Mouse (Mus musculus): ENCODE results near the gene Bhlha15.
A peak's percentile ranks its signal among the peaks of the same experiment; 100 is the strongest.

Bhlha15 gene

GRCm38 (mm10) chr5:144191026-144191425 lies 940 bp downstream of the Bhlha15 start:
- no peak for DNase-seq (ENCODE audit: low spot score)

DNA sequence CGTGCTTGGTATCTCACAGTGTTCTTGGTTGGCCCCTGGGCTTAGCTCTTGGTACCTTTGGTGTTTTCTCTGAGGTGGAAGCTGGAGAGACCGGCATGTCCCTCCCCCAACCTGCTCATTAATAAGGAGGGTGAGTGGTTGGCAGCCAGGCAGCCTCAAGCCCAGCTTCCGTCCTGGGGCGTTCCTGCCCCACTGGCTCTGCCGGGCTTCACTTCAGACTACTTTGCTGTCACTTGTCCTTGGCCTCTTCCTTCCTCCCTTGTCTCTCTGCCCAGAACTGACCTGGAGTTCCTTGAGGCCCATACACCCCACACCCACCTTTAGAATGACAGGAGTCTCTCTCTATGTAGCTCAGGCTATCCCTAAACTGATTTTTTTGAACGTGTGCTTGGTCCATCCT lies 2.6 kb downstream of the Bhlha15 start:
- no peak for DNase-seq (ENCODE audit: low spot score)

DNA sequence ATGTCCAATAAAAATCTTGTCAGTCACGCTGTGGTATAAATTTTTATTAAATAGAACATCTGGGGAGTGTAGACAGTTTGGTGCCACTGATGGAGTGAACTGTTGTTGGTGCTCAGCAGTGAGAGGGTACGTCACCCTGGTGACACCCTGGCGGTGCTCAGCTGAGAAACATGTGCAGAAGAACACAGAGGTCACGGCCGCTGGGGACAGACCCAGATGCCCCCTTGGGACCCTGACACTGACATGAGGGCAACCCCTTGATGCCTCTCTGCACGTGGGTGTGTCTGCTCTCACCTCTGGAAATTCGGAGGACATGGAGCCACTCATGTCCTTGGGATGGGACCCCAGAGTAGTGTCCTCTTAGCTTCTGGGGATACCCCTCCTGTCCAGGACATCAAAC lies 4.3 kb downstream of the Bhlha15 start:
- DNase-seq (ENCODE audit: low spot score) = no peak

DNA sequence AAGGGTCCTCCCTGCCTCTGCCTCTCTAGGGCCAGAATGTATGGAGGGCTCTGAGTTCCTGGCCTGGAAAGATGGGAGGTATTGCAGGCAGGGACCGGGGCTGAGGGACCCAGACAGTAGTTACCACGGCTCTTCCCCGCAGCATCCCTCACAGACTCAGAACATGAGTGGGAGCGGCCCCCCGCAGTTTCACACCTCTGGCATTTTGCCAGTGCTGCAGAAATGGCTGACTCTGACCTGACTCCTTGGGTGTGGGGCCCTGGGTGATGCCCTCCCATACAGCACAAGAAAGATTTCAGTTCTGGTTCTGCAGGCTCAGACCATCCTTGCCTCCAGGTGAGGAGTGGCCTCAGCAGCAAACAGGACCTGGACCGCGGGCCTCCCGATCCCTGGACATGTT lies 5.5 kb downstream of the Bhlha15 start:
- no peak for DNase-seq (ENCODE audit: low spot score)

- DNase-seq (ENCODE audit: low spot score) = no peak
Measured at GRCm38 (mm10) chr5:144200616-144201015, 10.5 kb downstream of the Bhlha15 start.

DNA sequence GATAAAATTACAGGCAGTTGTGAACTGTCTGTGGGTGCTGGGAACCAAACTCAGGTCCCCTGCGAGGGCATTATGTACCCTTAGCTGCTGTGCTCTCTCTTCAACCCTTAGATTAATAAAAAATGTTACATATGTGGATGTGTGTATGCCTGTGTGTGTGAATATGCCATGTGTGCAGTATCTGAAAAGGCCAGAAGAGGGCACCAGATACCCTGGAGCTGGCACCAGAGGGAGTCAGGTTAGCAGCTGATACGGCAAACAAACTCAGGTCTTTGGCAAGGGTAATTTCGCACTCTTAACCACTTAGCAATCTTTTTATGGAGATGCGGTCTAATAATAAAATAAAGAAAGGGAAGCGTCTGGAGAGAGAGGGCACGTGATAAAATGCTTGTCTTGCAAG lies 12.3 kb downstream of the Bhlha15 start:
- DNase-seq (ENCODE audit: low spot score) = no peak

DNA sequence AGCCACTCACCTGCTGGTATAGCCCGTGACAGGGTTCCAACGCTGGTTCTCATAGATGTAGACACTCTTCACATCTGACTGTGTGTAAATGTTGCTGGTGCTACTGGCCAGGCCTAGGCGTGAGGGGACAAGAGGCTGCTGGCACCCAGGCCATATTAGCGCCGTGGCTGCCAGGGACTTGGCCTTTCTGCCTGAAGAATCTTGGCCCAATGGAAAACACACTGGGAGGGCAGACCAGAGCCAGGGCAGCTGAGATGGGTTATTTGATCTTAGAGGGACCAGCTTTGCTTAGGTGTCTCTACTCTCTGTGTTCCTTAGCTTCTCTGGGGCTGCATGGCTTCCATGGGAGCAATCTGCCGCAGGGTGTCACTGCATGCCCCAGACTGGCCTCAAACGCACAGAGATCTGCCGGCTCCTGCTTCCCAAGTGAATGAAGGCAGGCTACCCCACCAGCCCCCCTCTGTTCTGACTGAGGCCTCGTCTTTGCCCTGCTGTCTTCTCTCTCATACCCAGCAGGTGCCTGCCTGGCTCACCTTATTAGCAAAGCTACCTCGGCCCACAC lies 13.4 kb downstream of the Bhlha15 start:
- DNase-seq (ENCODE audit: low spot score) = no peak

DNA sequence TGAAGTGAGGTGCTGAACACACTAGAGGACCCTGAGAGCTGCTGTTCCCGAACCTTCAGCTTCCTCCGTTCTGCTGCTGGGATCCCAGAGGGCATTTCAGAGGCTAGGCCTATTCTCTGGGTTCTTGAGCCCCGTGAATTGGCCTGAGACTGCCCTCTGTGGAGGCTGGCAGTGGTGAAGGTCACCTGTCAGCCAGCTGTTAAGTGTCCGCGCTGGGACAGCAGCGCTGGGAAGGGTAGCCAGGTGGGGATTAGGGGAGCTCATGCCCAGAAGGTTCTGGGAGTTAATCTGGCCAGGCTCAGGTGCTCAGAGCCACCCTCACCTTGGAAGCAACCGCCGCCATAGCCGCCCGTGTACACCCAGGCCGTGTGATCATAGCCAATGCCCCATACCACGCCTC lies 14.2 kb downstream of the Bhlha15 start:
- no peak for DNase-seq (ENCODE audit: low spot score)

DNA sequence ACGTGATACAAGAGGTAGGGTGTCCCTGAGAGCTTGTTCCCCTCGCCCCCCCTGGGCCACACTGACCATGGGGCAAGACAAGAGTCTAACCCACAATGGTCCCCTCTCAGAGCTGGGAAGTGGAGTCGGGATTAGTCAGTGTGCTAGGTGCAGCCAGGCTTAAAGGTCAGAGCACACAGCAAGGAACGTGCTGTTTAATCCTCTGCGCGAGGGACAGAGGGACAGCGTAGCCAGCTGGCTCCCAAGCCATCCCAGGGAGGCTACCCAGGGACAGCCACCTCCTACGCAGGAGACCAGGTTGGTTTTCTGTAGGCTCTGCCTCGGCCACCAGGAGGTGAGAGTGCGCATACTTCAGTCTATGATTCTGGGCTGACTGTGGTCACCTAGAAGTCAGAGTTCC lies 14.8 kb downstream of the Bhlha15 start:
- no peak for DNase-seq (ENCODE audit: low spot score)

GRCm38 (mm10) chr5:144206069-144206468 lies 16.0 kb downstream of the Bhlha15 start:
- no peak for DNase-seq (ENCODE audit: low spot score)

DNA sequence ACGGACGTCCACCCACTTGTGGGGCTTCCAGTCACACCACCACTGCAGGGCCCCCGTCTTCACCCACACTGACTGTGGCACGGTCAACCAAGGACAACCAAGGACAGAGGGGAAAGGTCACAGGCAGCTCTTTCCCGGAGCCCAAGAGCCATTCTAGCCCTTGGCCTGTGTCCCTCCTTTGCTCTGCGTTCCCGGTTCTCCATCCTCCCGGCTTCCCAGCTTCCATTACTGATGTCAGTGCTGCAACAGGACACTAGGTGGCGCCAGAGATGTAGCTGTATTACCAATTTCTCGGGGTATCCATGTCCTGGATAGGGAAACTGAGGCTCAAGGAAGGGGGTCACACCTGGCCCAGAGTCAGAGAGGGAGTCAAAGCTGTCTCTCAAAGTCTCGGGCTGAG lies 17.4 kb downstream of the Bhlha15 start:
- DNase-seq (ENCODE audit: low spot score) = peak; percentile 59

DNA sequence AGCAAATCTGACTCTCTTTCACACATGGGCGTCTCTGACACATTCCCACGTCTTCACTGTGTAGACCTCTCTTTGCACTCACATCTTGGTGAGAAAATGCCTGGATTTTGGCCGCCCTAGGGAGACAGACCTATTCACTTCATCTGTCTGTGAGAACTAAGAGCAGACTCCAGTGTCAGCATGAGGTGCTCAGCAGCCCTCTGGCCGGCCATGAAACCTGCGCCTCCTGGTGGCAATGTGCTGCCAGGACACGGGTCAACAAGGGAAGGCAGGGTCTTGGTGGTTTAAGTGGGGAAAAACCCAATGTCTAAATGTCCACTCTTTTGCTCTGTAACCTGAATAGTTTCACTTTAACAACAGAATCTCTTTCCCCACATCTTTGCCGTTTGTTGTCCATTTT lies 24.4 kb downstream of the Bhlha15 start:
- no peak for DNase-seq (ENCODE audit: low spot score)

DNA sequence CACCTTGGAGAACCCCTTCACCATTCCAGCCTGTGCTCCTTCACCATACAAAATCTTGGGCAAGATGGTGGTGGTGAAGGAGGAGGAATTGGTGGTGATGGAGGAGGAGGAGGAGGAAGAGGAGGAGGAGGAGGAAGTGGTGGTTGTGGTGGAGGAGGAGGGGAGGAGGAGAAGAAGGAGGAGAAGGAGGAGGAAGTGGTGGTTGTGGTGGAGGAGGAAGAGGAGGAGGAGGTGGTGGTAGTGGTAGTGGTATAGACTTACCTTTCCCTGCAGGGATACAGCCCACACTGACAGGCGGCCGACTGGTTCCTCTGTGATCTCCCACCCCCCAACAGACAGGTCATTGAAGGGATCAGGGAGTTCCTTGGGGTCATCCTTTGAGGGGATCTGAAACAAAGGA lies 25.9 kb downstream of the Bhlha15 start:
- DNase-seq (ENCODE audit: low spot score) = no peak

DNA sequence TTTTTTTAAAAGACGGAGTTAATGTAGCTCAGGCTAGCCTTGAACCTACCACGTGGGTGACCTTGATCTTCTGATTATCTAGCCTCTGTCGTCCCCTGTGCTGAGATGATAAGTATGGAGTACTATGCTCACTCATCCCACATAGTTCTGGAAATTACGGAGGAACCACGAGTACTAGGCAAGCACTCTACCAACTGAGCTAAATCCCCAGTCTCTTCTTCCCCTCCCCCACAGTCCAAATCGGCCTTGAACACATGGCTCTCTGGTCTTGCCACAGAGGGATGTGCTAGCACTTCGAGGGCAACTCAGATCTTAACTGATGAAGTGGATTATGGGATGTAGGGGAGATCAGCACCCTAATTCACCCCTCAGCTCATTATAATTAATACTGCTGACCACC lies 28.0 kb downstream of the Bhlha15 start:
- DNase-seq (ENCODE audit: low spot score) = no peak

GRCm38 (mm10) chr5:144219306-144219705 lies 29.2 kb downstream of the Bhlha15 start:
- DNase-seq (ENCODE audit: low spot score) = no peak

DNA sequence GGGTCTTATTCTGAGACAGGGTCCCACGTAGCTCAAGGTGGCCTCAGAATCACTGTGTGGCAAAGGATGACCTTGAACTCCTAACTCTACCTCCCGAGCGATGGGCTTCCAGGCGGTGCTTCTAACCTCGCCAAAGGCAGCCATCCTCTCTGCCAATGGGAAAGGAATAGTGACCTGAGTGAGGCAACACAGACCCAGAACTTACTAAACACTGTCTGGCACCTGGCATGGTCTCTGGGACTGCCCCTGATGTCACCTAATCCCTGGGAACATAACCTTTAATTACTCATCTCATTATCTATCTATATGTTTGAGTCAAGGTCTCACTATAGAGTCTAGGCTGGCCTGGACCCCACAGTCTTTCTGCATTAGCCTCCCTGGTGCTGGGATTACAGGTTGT lies 29.9 kb downstream of the Bhlha15 start:
- DNase-seq (ENCODE audit: low spot score) = no peak

- DNase-seq (ENCODE audit: low spot score) = no peak
Measured at GRCm38 (mm10) chr5:144221305-144221704, 31.2 kb downstream of the Bhlha15 start.

DNA sequence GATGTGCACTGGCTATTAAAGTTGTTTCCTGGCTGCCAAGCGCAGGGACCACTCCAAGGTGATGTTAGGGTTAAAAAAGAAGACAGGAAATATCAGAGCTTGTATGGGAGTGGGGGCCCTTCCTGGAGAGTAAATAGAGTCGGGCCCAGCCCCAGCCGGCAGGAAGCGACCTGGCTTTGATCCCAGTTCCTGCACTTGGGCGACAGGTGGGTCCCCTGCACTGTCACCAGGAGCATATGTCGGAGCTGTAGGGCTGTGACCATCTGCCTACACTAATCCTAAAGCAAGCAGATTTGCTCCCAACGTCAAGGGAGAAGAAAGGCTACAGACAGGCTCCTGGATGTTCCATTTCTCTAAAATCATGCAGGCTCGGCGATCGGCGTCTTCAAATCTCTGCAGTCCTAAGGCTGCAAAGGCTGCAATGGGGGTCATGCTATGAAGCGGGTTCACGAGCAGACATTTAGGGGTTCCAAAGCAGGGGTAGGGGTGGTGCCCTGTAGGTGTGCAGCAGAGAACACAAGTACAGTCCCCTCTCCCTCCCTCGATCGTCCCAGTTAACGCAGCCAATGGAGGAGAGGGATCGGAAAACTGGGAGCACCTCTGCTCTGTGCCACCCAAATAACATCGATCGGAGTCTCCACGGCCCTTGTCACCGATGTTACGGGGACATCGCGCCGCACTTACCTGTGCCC lies 32.9 kb downstream of the Bhlha15 start:
- DNase-seq (ENCODE audit: low spot score) = peak; percentile 36

DNA sequence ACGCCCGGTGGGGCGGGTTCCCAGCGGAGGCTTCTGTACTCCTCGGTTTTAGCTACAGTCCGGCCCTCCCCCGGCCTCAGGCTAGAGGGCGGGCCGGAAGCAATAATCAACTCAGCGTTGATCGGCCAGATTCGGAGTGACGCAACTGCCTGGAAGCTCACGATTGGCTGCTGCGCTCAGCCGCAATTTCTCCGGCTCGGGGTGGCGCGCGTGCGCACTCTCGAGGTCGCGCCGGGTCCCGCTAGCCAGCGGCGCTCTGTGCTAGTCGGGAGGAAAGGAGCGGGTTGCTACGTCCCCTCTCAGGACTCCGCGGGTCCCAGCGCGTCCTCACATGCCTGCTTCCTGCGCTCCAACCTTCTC lies 33.4 kb downstream of the Bhlha15 start, which contains the start of gene Tecpr1:
Gene Tecpr1, minus strand, starts transcription at position 113 of the 360 bp plus-strand sequence.
- DNase-seq (ENCODE audit: low spot score) = peak; percentile 94

DNA sequence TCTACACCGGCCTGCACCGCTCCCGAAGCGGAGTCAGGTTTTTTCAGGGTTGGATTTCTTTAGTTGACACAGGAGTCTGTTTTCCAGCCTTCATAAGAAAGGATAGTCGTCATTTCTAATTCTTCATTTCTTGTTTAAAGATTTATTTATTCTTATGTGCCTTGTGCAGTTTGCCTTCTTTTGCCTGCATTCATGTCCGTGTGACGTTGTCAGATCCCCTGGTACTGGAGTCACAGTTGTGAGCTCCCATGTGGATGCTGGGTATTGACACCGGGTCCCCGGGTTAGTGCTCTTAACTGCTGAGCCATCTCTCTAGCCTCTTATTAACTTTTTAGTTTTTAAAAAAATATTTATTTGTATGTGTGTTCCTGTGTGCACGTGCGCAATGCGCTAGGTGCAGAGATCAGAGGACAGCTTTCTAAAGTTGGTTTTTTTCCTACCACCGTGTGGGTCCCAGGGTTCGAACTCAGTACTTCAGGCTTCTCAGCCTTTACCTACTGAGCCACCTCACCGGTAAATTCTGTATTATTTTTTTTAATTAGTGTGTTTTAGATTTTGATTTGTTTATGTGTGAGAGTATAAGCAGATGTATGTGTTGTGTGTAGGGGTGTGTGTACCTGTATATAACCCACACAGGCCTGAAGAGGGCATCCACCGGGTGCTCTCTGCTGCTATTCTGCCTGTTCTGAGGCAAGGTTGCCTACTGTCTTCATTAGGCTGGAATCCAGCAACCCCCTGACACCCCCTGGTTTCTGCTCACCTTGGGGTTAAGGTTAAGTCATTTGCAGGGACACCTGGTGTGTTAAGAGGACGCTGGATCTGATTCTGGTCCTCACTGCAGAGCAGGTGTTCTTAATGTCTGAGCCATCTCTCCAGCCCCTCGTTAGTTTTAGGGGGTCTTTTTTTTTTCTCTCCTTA lies 34.1 kb downstream of the Bhlha15 start:
- no peak for DNase-seq (ENCODE audit: low spot score)

GRCm38 (mm10) chr5:144226220-144226619 lies 36.1 kb downstream of the Bhlha15 start:
- DNase-seq (ENCODE audit: low spot score) = no peak

GRCm38 (mm10) chr5:144230216-144230615 lies 40.1 kb downstream of the Bhlha15 start:
- DNase-seq (ENCODE audit: low spot score) = no peak

DNA sequence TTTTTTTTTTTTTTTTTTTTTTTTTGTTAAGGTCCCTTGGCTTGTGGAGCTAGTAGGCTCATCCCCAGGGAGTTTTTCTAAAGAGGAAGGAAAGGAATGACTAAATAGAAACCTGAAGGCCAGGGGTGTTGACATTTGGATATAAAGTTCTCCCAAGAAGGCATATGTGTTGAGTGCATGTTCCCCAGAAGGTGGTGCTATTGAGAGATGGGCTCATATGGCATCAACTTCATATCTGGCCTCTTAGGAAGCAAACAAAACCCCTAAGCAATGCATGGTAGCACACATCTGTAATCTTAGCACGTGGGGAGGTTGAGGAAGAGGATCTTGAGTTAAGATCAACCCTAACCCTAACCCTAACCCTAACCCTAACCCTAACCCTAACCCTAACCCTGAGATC lies 41.3 kb downstream of the Bhlha15 start:
- no peak for DNase-seq (ENCODE audit: low spot score)

Measured in layer of hippocampus, adult 11-12 months (tissue).